In the genomic region with DNA sequence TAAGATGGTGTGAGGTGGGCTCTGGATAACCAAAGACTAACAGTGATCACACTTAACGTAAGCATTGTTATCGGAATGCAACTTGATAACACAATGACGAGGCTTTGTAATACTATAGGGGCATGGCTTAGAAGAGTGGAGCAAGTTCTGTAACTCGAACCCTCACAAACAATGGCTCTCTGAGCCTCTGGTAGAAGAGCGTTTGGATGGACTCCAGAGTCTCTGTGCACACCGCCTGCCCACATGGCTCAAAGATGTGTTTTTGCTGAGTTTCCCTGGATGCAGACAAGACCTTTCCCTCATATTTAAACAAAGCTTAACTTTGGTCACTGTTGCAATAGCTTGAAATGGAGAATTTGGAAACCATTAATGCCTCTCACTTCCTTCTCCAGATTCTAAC, we compare ENCODE assay signal across 30 mouse cellular contexts.
DNase-seq lines count a peak whose midpoint lies in the region; ATAC-seq and TF ChIP-seq lines count a peak whose summit lies in the region.
"Had no signal": no experiment of that assay in that cellular context is flagged by ENCODE, and none has a peak within 500 bp of the region (broad histone marks: within the 10 kb centered on the region; RNA-seq: fewer than 3 reads in every experiment).

No protein-coding gene starts in this region.

- H3K36me3 ChIP-seq in limb, embryonic 13.5 days = no peaks in the 10 kb centered on the region
- H3K36me3 ChIP-seq in limb, embryonic 10.5 days = no peaks in the 10 kb centered on the region
- no peaks in the 10 kb centered on the region for H3K36me3 ChIP-seq in midbrain, embryonic 11.5 days (ENCODE audit: control insufficient read depth, insufficient read depth, low read length)
- H3K36me3 ChIP-seq in midbrain, embryonic 13.5 days = no peaks in the 10 kb centered on the region
- no peaks in the 10 kb centered on the region for H3K36me3 ChIP-seq in kidney, embryonic 14.5 days (ENCODE audit: control insufficient read depth, insufficient read depth, low read length)
- no peaks in the 10 kb centered on the region for H3K36me3 ChIP-seq in heart, adult 2 months (ENCODE audit: control insufficient read depth, insufficient read depth, low read length)
- H3K36me3 ChIP-seq: forebrain, embryonic 10.5 days; forebrain, embryonic 15.5 days; heart, embryonic 12.5 days; hindbrain, embryonic 15.5 days; neural tube, embryonic 12.5 days had no signal

- no peaks in the 10 kb centered on the region for H3K79me2 ChIP-seq in heart, adult 2 months (replicated peaks; ENCODE audit: control insufficient read depth, insufficient read depth, low read length)

- H3K9me3 ChIP-seq in limb, embryonic 13.5 days = no peaks in the 10 kb centered on the region
- no peaks in the 10 kb centered on the region for H3K9me3 ChIP-seq in limb, embryonic 10.5 days (replicated peaks)
- no peaks in the 10 kb centered on the region for H3K9me3 ChIP-seq in midbrain, embryonic 11.5 days (ENCODE audit: control insufficient read depth, low read length)
- H3K9me3 ChIP-seq in midbrain, embryonic 13.5 days = no peaks in the 10 kb centered on the region
- no peaks in the 10 kb centered on the region for H3K9me3 ChIP-seq in kidney, embryonic 14.5 days (ENCODE audit: control insufficient read depth, low read length)
- H3K9me3 ChIP-seq: forebrain, embryonic 10.5 days; forebrain, embryonic 15.5 days; heart, embryonic 12.5 days; hindbrain, embryonic 15.5 days; neural tube, embryonic 12.5 days had no signal

- no peak overlapping the region for H3K27ac ChIP-seq in limb, embryonic 13.5 days
- H3K27ac ChIP-seq in limb, embryonic 10.5 days = no peak overlapping the region
- H3K27ac ChIP-seq in midbrain, embryonic 11.5 days (ENCODE audit: low read depth, low read length) = no peak overlapping the region
- no peak overlapping the region for H3K27ac ChIP-seq in midbrain, embryonic 13.5 days
- peak overlapping the region; percentile 57; the same call in 1 of the 2 replicates for H3K27ac ChIP-seq in embryonic fibroblast, embryonic 13.5 days (ENCODE audit: insufficient read depth, low read length)
- no peak overlapping the region for H3K27ac ChIP-seq in kidney, embryonic 14.5 days (ENCODE audit: low read depth, low read length)
- H3K27ac ChIP-seq in heart, adult 2 months = no peak overlapping the region
- H3K27ac ChIP-seq: forebrain, embryonic 10.5 days; forebrain, embryonic 15.5 days; gastrocnemius, adult 2 months; hindbrain, embryonic 15.5 days; kidney, postnatal 0 days; macrophage; neural tube, embryonic 12.5 days; stomach, postnatal 0 days had no signal

- intact Hi-C loops in heart, adult 2 months (cut with DNase I) = no loop called here

- peak; percentile 51; the same call in 1 of the 2 replicates for ATAC-seq in limb, embryonic 13.5 days (ENCODE audit: low FRiP score, low read depth)
- ATAC-seq in midbrain, embryonic 11.5 days (ENCODE audit: low FRiP score) = no peak
- ATAC-seq in midbrain, embryonic 13.5 days = no peak
- no peak for ATAC-seq in kidney, embryonic 14.5 days (ENCODE audit: low FRiP score, low TSS enrichment)
- ATAC-seq: forebrain, embryonic 15.5 days had no signal

- H3K4me1 ChIP-seq in limb, embryonic 13.5 days = peaks cover 19% of the 10 kb centered on the region
- no peaks in the 10 kb centered on the region for H3K4me1 ChIP-seq in limb, embryonic 10.5 days
- no peaks in the 10 kb centered on the region for H3K4me1 ChIP-seq in midbrain, embryonic 11.5 days (ENCODE audit: control insufficient read depth, insufficient read depth, low read length)
- H3K4me1 ChIP-seq in midbrain, embryonic 13.5 days (replicated peaks) = peaks cover 6% of the 10 kb centered on the region
- H3K4me1 ChIP-seq in embryonic fibroblast, embryonic 13.5 days (ENCODE audit: control insufficient read depth, insufficient read depth, low read length) = 0 out of 2 replicates have a peak, but pooled peaks cover 2% of the 10 kb centered on the region
- H3K4me1 ChIP-seq in kidney, embryonic 14.5 days (ENCODE audit: control insufficient read depth, insufficient read depth, low read length) = no peaks in the 10 kb centered on the region
- no peaks in the 10 kb centered on the region for H3K4me1 ChIP-seq in heart, adult 2 months (ENCODE audit: control insufficient read depth, insufficient read depth, low read length)
- H3K4me1 ChIP-seq: hindbrain, embryonic 15.5 days had no signal

- H3K4me3 ChIP-seq in limb, embryonic 13.5 days = no peak overlapping the region
- H3K4me3 ChIP-seq in limb, embryonic 10.5 days = no peak overlapping the region
- H3K4me3 ChIP-seq in midbrain, embryonic 11.5 days (ENCODE audit: low read depth, low read length) = no peak overlapping the region
- H3K4me3 ChIP-seq in midbrain, embryonic 13.5 days (replicated peaks) = no peak overlapping the region
- H3K4me3 ChIP-seq in embryonic fibroblast, embryonic 13.5 days (ENCODE audit: insufficient read depth, low read length) = no peak overlapping the region
- H3K4me3 ChIP-seq in kidney, embryonic 14.5 days (ENCODE audit: low read length) = no peak overlapping the region
- H3K4me3 ChIP-seq in heart, adult 2 months = no peak overlapping the region
- H3K4me3 ChIP-seq: forebrain, embryonic 10.5 days; forebrain, embryonic 15.5 days; gastrocnemius, adult 2 months; heart, embryonic 12.5 days; hindbrain, embryonic 15.5 days; myocyte; neural tube, embryonic 12.5 days had no signal

- no peak overlapping the region for H3K9ac ChIP-seq in limb, embryonic 13.5 days
- no peak overlapping the region for H3K9ac ChIP-seq in midbrain, embryonic 11.5 days (ENCODE audit: low read length)
- no peak overlapping the region for H3K9ac ChIP-seq in midbrain, embryonic 13.5 days (replicated peaks)
- no peak overlapping the region for H3K9ac ChIP-seq in kidney, embryonic 14.5 days (ENCODE audit: low read depth, low read length)
- no peak overlapping the region for H3K9ac ChIP-seq in heart, adult 2 months (ENCODE audit: low read depth, low read length)
- H3K9ac ChIP-seq: forebrain, embryonic 15.5 days; heart, embryonic 12.5 days; hindbrain, embryonic 15.5 days; neural tube, embryonic 12.5 days had no signal

- 52% methylated on average over 6 of the region's 6 CpGs for WGBS in limb, embryonic 13.5 days
- WGBS in limb, embryonic 10.5 days = 70% methylated on average over 6 of the region's 6 CpGs
- WGBS in midbrain, embryonic 11.5 days = 81% methylated on average over 6 of the region's 6 CpGs
- 77% methylated on average over 6 of the region's 6 CpGs for WGBS in midbrain, embryonic 13.5 days
- WGBS in kidney, embryonic 14.5 days = 60% methylated on average over 6 of the region's 6 CpGs
- WGBS in heart, adult 2 months = 78% methylated on average over 6 of the region's 6 CpGs

- H3K27me3 ChIP-seq in limb, embryonic 13.5 days = no peaks in the 10 kb centered on the region
- no peaks in the 10 kb centered on the region for H3K27me3 ChIP-seq in limb, embryonic 10.5 days (ENCODE audit: low read depth, poor library complexity, severe bottlenecking)
- H3K27me3 ChIP-seq in midbrain, embryonic 11.5 days (ENCODE audit: control insufficient read depth, insufficient read depth, low read length) = no peaks in the 10 kb centered on the region
- no peaks in the 10 kb centered on the region for H3K27me3 ChIP-seq in midbrain, embryonic 13.5 days
- H3K27me3 ChIP-seq in kidney, embryonic 14.5 days (ENCODE audit: control insufficient read depth, insufficient read depth, low read length) = no peaks in the 10 kb centered on the region
- no peaks in the 10 kb centered on the region for H3K27me3 ChIP-seq in heart, adult 2 months (ENCODE audit: control insufficient read depth, insufficient read depth, low read length)
- H3K27me3 ChIP-seq: forebrain, embryonic 15.5 days; heart, embryonic 12.5 days; hindbrain, embryonic 15.5 days; neural tube, embryonic 12.5 days had no signal

- no peak for TF ChIP-seq CTCF in embryonic fibroblast, embryonic 13.5 days (IDR thresholded peaks at IDR 0.05; ENCODE audit: borderline replicate concordance, insufficient read depth, low read length)
- TF ChIP-seq CTCF in heart, adult 2 months (IDR thresholded peaks at IDR 0.05) = no peak

- H3K4me2 ChIP-seq in limb, embryonic 13.5 days (replicated peaks) = no peak overlapping the region
- no peak overlapping the region for H3K4me2 ChIP-seq in midbrain, embryonic 11.5 days
- no peak overlapping the region for H3K4me2 ChIP-seq in midbrain, embryonic 13.5 days (replicated peaks)
- H3K4me2 ChIP-seq in kidney, embryonic 14.5 days (replicated peaks; ENCODE audit: low read depth, low read length) = no peak overlapping the region
- H3K4me2 ChIP-seq: forebrain, embryonic 15.5 days; heart, embryonic 12.5 days; hindbrain, embryonic 15.5 days; liver, embryonic 11.5 days; neural tube, embryonic 12.5 days had no signal

- TF ChIP-seq POLR2A in embryonic fibroblast, embryonic 13.5 days (IDR thresholded peaks at IDR 0.05; ENCODE audit: low read depth, low read length) = no peak
- no peak for TF ChIP-seq POLR2A in heart, adult 2 months (IDR thresholded peaks at IDR 0.05; ENCODE audit: insufficient read depth, low read depth, low read length)

- TF ChIP-seq EP300 in heart, adult 2 months (IDR thresholded peaks at IDR 0.05; ENCODE audit: insufficient read depth, low read depth, low read length) = no peak

- no peak for DNase-seq in limb, embryonic 10.5 days (ENCODE audit: low spot score)
- peak; percentile 65 for DNase-seq in midbrain, embryonic 11.5 days (ENCODE audit: low spot score, missing footprints)
- peak; percentile 19 for DNase-seq in ZHBTc4 (ENCODE audit: low read depth, low spot score)
- no peak for DNase-seq in heart, adult 2 months
- DNase-seq: adrenal gland, postnatal 14 days; cerebellum, adult 11 months; cerebellum, adult 9-10 months; cerebellum, postnatal 36 days; gastrocnemius, adult 2 months; gastrocnemius, postnatal 36 days; heart, adult 18-20 months; kidney, adult 2 months; kidney, postnatal 4 days; right cerebral cortex, postnatal 4 days; thymus, adult 18-20 months; thymus, postnatal 36 days had no signal

Comparison
In these comparisons a context has a peak if more than half of its experiments do, and no peak if none do; other contexts are left out.
1. DNase-seq: peak in midbrain, embryonic 11.5 days (single experiment) and ZHBTc4 (single experiment); none in limb, embryonic 10.5 days (single experiment) and heart, adult 2 months (0 of 2).